Mouse (Mus musculus) mouse trophoblast stem cell (cell line): ENCODE measurements around the gene Sptbn4.

ENCODE experiments used
- in situ Hi-C, 2 experiments: fragments of 300-500 bp; cut with MseI, MboI; formaldehyde crosslinking; loops; 2 replicates in 1 of 2; 3 replicates in 1 of 2; pipeline ENCODE4 v1.15.1; 2025

Gene Sptbn4

DNA sequence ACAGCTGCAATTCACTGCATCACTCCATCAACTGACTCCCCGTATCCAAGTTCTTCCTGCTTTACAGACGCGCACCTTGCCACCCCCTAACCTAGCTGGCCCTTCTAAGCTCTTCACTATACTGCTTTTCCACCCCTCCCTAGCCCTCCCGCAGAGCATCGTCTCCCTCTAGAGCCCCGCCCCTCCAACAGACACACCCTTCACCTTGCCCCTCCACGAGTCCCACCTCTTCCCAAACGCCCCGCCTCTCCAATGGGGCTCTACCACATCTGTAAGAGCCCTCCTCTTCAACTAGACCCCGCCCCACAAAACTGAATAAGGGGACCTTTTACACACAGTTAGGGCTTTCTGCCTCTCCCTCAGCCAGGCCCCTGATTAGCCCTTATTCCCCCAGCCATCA is 13.7 kb downstream of the Sptbn4 start:
- in situ Hi-C loops, result no loop called here

DNA sequence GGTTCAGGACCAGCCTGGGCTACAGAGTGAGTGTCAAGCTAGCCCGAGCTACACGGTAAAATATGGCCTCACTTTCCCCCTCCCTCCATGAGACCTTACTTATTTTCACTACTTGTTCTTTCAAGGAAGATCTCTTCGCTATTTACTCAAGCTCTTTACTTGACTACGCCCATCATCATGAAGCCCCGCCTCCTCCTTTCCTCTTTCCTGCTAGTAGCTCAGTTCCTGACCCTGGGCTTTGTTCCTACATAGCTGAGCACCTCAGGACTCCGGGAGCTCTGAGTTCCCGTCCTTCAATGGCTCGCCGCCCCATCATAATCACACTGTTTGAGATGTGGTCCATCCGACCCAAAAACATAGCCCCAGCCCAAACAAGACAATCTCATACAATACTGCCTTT is 14.1 kb downstream of the Sptbn4 start:
- in situ Hi-C loops, result no loop called here

DNA sequence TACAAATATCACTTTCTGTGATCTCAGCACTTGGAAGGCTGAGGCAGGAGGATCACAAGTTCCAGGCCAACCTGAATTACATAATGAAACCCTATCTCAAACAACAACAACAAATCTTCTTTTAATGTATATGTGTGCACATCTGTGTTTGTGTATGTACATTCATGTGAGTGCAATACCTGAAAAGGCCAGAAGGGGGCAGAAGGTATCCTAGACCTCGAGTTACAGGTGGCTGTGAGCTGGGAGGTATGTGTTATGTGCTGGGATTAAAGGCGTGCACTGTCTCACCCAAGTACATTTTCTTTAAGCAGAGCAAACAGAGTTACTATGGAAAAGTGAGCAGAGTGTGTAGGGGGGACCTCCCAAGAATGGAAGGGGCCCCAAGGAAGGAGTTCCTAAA is 18.4 kb downstream of the Sptbn4 start:
- in situ Hi-C loops, result no loop called here

DNA sequence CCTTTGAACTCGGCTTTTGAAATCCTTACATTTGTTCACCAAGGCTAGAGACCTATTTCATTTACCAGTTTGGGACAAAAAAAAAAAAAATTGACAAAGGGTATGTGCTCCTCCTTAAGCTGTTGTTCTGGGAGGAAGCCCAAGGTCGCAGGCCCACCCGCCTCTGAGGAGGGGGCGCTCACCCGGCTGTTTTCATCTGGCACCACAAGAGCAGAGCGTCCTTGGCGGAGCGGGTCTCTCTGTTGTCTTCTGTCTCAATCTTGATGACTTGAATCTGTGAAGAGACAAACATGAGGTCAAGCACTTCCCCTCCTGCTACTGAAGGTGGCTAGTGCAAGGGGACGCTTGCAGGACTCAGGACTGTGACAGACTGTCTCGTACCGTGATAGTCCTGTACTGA is 19.5 kb downstream of the Sptbn4 start:
- in situ Hi-C loops, result no loop called here

DNA sequence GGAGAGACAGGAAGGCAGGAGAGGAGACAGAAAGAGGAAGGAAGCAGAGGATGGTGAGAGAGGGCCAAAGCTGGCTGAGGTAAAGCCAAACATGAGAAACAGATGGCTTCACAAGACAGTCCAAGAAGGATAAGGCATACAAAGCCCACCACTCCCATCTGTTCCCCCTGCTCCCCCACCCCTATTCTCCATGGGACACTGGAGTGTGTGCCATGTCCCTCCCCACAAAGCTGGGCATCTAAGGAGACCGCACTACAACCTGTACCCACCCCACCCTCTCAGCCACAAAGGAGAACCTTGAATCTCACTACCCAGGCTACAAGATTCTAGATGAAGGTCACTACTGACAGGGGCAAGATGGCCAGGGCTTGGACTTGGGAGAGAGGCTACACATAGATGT is 20.1 kb downstream of the Sptbn4 start:
- in situ Hi-C loops, result no loop called here

DNA sequence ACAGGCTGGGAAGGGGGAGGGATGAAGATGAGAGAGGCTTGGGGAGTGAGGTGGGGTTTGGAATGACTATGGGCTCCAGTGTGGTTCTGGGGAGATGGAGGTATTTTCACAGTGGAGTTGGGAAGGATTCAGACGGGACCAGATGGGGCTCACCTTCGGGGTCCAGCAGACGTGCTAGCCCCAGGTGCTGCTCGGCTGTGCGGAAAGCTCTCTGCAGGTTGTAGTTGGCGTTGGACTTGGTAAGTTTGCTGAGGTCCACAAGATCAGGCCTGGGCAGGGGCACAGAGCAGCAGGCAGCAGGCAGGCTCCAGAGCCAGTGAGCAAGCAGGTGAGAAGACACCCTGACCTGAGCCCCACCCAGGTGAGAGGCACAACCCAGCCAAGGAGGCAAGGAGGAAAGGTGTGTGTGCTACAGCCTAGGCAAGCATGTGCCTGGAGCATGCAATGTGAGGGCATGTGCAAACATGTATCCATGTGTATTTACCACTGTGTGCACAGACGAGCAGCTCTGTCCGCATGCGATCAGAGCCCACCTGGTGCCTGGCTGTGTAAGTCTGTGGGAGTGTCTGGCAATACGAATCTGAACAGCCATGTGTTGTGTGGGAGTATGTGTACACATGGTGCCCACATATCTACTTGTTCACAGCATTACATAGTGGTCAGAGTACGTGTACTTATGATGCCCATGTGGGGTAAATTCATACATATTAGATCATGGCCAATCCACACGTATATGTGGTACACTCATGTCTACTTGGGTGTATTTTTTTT is 23.7 kb downstream of the Sptbn4 start:
- in situ Hi-C loops, result no loop called here

DNA sequence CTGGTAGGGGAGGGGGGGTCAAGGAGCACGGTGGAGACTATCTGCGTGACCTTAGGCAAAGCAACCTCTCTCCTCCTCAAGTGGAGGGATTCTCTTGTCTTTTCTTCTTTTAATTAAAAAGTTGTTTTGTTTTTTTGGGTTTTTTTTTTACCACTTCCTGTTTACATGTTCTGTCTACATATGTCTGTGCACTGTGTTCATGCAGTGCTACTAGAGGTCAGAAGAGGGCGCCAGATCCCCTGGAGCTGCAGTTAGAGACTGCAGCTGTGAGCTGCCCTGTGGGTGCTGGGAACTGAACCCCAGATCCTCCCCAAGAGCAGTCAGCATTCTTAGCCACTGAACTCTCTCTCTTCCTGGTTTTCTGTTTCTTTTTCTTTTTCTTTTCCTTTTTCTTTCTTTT is 28.4 kb downstream of the Sptbn4 start:
- in situ Hi-C loops, result no loop called here

DNA sequence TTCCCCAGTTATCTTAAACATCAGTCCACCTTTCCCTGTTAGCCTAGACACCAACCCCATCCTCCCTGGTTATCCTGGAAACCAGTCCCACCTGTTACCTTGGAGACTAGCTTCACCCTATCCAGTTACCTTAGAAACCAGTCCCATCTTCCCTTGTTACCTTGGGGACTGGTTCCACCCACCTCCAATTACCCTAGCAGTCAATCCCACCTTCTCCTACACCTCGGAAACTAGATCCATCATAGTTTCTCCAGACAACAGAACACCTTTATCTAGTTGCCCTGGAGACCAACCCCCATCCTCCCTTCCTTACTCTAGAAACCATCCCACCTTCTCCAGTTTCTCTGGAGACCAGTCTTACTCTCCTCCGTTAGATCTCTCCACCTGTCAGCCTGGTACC is 30.3 kb downstream of the Sptbn4 start:
- in situ Hi-C loops, result no loop called here

DNA sequence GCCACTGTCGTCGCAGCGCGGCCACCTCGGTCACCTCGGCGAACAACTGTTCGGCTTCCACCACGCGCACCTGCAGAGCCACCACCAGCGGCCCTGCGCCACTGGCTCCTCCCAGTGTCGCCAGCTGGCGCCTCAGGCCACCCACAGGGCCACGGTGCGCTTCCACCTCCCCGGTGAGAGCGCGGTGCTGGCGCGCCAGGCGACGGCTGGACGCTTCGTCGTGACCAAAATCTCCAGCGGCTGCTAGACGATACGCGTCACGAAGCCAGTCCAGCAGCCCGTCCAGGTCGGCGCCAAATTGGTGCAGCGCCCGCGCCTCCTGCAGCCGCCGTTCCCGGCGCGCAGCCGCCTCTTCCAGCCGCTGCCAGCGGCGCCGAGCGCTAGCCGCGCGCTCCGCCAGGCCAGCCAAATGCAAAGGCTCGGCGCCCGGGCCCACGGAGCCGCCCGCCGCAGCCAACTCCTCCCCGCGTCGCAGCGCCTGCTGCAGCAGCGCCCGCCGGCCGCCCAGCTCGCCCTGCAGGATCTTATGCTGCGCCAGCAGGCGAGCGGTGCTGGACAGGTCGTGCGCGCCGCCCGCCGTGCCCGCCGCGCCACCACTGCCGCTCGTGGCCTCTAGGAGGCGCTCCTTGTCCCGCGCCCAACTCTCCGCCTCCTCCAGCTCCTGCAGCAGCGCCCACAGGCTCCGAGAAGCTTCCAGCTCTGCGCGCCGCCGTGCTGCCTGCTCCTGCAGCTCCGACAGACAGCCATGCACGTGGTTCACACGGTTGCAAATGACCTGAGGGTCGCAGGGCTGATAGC is 38.9 kb downstream of the Sptbn4 start:
- in situ Hi-C loops, result no loop called here

DNA sequence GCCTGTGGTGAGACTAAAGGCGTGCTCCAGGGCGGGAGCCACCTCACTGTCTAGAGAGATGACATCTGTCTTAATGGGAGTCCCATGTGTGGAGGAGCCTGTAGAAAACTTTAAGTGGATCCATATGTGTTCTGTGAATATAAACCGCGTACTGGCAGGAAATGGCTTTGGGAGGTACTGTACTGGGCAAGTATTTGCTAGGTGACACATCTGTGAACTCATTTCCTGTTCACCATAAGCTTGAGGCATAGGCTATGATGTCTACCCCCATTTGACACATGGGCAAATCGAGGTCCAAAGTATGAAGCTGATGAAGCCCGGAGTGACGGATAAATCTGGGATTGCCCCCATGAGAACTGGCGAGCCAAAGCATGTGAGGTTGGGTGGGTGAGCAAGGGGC is 39.7 kb downstream of the Sptbn4 start:
- in situ Hi-C loops, result no loop called here

DNA sequence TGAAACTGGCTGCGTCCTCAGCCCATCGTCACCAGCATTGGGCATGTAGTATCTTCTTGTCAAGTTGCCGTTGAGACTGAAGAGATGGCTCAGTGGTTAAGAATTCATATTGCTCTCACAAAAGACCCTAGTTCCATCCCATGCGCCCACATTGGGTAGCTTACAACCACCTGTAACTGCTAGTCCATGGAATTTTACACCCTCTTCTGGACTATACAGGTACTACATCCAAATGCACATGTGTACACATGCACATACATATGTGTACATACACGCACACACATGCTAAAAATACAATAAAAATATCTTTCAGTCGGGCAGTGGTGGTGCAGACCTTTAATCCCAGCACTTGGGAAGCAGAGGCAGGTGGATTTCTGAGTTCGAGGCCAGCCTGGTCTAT is 41.0 kb downstream of the Sptbn4 start:
- in situ Hi-C loops, result no loop called here

DNA sequence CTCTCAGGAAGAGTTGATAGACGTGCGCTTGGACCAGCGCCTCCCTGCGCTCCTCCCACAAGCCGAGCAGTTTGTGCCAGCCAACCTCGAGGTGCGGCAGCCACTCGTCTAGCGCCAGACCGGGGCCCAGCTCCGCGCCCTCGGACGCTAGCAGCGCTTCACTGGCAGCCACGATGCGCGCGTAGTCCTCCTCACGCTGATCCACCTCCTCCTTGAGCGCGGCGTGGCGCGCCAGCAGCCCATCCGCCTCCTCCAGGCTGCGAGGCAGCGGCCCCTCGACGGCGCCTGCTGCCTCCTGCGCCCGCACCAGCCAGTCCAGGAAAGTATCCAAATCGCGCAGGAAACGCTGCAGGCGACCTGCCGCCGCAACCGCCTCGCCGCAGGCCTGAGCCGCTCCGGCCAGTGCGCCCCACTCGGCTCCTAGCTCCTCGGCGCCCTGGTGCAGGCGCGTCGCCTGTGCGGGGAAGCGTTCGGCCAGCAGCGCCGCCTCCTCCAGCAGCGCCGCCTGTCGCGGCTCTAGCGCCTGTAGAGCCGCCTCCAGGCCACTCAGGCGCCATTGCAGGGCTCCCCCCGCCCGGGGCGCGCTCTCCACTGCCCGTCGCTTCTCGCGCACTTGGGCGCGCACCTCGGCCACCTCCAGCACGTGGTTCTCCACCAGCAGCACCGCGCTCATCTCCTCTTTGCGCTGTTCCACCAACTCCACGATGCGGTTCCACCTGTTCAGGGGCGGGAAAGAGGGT is 43.1 kb downstream of the Sptbn4 start:
- in situ Hi-C loops, result no loop called here

DNA sequence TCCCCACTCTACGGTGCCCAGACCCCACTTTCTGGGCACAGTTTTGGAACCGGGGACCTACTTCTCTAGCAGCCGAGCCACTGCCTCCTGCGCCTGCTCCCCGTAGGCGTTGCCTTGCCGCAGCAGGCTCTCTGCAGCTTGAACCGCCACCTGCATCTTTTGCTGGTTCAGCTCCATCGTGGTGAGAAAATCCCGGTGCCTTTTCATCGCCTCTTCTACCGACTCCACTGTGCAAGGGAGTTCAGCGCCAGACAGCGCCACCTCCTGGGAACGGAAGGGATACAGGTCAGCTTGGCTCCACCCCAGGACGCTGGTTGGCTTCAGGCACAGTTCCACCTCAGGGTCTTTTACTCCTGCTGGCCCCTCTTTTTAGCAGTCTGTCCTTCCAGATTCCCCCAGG is 44.8 kb downstream of the Sptbn4 start:
- in situ Hi-C loops, result no loop called here

DNA sequence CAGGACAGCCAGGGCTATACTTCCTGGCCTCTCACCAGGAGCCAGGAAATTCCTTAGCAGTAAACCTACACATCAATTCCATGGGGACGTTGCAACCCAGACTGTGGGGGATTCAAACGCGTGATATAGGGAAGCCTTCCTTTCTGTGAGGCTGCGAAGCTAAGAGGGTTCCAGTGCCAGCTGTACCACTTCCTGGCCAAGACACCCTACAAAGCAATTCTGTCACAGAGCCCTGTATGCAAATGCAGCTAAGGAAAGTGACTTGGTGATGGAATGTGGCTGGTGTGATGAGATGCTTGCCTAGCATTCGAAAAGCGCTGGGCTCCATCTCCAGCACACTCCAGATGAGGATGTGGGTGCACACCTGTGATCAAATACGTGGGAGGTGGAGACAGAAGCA is 46.9 kb downstream of the Sptbn4 start:
- in situ Hi-C loops, result no loop called here

DNA sequence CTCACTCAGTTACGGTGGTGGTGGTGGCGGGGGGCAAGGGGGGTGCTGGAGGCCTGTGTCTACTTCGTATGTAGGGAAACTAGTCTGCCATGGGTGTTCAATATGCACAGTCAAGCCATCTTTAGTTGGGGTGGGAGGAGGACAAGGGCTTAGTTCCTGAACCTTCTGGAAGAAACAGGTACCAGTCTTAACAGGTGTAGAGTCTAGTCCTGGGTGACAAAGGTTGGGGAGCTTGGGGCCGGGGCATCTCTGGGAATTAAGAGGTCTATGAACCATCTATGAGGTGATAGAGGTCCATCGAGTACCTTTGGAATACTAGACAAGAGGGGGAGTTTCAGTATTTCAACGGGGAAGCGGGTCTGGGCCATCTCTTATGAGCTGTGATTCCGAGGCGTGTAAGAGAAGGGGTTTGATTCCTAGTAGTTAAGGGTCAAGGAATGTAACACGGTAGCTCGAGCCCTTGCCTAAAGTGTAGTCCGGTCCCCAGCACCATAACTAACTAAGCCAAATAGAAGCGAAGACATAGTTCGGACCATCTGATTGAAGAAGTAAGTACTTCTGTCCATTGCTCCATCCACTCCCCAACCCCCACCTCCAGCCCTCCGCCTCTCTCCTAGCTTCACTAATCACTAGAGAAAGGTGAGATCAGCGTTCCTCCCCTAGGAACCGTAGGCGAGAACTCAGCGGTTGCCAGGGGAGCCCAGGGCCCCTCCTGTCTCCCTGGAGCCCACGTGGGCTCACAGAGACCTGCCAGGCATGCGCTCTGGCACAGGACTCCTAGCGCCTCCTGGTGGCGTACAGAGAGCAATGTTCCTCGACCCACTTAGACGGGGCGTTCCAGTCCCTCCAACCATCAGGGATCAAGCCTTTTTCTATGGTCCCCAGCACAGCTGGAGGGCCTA is 50.2 kb downstream of the Sptbn4 start:
- in situ Hi-C loops, result loop anchor here in 1 of 2 experiments (5.0 kb wide), 1 partner anchor 60 kb away; the partner anchor contains the start of gene Ltbp4

DNA sequence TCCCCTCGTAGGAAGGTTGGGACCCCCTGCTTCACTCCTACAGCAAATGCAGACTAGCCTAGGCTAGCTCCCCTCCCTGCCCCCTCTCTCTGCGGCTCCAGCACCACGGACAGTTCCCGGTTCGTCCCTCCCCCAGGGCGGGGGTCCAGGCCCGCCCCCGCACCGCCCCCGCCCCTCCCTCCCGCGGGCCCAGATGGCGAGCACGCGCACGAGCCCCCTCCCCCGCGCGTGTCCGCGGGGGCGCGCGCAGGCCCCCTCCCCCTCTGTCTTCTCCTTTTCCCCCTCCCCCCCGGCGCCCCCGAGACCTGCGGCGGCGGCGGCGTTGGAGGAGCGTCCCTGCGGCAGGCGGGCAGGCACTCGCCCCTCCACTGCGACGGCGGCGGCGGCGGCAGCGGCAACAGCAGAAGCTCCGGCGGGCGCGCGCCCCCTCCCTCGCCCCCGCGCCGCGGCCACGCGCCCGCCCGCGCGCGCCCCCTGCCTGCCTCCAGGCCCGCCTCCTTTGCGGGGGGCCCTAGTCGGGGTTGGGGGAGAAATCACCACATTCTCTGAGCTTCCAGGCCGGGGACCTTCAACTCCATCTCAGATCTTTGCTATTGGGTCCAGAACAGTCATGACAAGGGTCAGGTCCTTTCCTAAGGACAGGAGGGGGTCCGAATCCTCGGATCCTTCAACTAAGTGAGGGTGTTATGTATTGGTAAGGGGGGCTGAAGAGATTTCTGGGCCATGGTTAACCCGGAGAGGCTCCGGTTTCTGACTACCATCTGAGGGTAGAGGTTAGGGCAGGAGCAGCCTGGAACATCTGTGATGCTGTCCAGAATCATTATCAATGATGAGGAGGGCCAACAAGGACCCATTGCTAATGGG is 51.1 kb downstream of the Sptbn4 start:
- in situ Hi-C loops, result loop anchor here in 1 of 2 experiments (5.0 kb wide), 1 partner anchor 59 kb away; the partner anchor contains the start of gene Ltbp4

DNA sequence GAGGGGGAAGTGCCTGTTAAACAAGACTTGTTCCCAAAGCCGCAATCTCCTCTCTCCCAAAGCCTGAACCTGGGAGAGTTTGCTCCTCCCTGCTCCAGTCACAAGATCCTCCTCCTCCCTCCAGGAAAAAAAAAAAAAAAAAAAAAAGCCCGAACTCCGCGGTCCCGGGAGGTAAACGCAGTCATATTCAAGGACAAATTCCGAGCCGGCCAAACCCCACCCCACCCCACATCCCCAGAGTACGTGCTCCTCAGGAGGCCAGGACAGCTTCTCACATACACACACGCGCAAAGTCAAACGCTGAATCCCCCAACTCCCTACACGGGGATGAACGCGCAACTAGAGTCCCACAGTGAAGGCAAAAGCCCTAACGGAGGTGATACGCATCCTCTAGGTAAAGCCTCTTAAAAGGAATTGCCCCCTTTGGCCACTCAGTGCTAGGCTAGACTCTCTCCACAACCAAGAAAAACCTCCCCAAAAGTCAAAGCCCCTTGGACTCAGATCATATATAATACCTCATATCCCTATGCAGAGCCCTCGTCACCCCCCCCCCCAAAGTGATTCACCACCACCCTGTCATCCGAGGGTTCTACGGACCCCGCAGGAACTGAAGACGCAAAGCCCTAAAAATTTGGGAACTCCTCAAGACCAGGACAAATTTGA is 51.8 kb downstream of the Sptbn4 start:
- in situ Hi-C loops, result loop anchor here in 1 of 2 experiments (5.0 kb wide), 1 partner anchor 58 kb away; the partner anchor contains the start of gene Ltbp4

DNA sequence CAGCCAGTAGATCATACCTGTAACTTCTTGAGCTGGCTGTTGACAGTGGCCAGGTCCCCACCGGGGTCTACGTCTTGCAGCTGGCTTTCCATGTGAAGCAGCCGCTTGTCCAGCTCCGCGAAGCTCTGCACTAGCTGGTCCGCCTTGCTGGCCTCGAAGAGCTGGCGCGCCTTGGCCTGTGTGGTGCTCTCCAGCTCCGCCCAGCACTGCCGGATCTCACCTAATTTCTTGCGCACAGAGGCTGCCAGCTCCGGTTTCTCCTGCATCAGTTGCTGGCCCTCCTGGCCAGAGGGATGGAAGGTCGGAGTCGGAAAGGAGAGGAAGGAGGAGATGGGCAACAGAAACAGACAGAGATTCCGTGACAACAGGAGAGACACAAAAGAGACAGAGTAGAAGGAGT is 56.1 kb downstream of the Sptbn4 start:
- in situ Hi-C loops, result no loop called here

DNA sequence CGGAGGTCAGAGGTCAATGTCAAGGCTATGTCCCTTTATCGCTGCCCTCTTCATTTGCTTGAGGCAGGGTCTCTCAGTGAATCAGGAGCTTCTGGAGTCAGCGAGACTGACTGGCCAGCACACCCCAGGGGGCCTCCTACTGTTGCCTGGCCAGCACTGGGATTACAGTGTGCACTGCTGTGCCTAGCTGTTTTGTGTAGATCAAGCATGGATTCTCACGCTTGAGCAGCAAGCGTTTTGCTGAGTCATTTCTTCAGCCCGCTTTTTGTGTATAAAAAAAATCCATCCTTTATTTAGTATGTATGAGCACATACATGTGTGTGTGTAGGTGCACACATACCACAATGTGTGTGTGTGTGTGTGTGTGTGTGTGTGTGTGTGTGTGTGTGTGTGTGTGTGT is 58.3 kb downstream of the Sptbn4 start:
- in situ Hi-C loops, result loop anchor here (5.0 kb wide), 3 partner anchors 52 to 97 kb away; partner anchors contain the start of gene Ltbp4 (in 1 of the 2)
